In the genomic region with DNA sequence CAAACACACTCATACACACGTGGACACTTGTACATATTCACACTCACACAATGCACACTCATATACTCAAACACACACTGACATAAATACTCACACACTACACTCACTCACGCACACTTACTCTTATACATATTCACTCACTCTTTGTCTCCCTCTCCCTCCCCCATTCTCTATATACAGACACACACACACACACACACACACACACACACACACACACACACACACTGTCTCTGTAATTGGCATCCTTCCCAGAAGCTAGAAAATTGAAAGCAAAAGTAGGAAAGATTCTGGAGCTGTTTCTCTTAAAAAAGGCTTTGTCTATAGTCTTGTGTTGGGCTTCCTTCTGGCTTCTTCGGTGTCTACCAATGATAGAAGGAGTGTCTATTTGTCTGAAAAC, we compare ENCODE assay signal across 8 mouse cellular contexts. TPM values are rescaled to one million over a fixed set of nuclear protein-coding genes. Genes with fewer than 3 reads are reported as not detected.
DNase-seq lines count a peak whose midpoint lies in the region; ATAC-seq and TF ChIP-seq lines count a peak whose summit lies in the region.

No protein-coding gene starts in this region.

- 37% methylated on average over 3 of the region's 3 CpGs for WGBS in embryonic facial prominence, embryonic 14.5 days
- WGBS in cerebellum, adult 2 months: 53% methylated on average over 3 of the region's 3 CpGs

- H3K27me3 ChIP-seq in embryonic facial prominence, embryonic 14.5 days (replicated peaks; ENCODE audit: control insufficient read depth, insufficient read depth, low read length): no peaks in the 10 kb centered on the region
- H3K27me3 ChIP-seq in cerebellum, adult 2 months (ENCODE audit: control insufficient read depth, insufficient read depth, low read length): no peaks in the 10 kb centered on the region

- no peaks in the 10 kb centered on the region for H3K36me3 ChIP-seq in embryonic facial prominence, embryonic 14.5 days (ENCODE audit: control insufficient read depth, insufficient read depth, low read length)

- H3K9me3 ChIP-seq in embryonic facial prominence, embryonic 14.5 days (ENCODE audit: control insufficient read depth, low read length): no peaks in the 10 kb centered on the region

- peak; percentile 29 for DNase-seq in kidney, adult 9 months
- DNase-seq in kidney, adult 18-20 months: no peak
- DNase-seq in Muller cell, postnatal 12 days (ENCODE audit: inconsistent ontology term): peak; percentile 47
- peak; percentile 73 for DNase-seq in embryonic facial prominence, embryonic 14.5 days (ENCODE audit: low spot score)
- peak; percentile 22 for DNase-seq in kidney, postnatal 10 days
- DNase-seq in layer of hippocampus, adult 8-10 months (ENCODE audit: low spot score in 2 of 2): no peak
- no peak for DNase-seq in cerebellum, adult 2 months

- no peak for TF ChIP-seq POLR2A in cerebellum, adult 2 months (IDR thresholded peaks at IDR 0.05; ENCODE audit: borderline replicate concordance, insufficient read depth, low read length)

- peak overlapping the region; percentile 58 for H3K27ac ChIP-seq in embryonic facial prominence, embryonic 14.5 days (replicated peaks; ENCODE audit: low read depth, low read length)
- H3K27ac ChIP-seq in cerebellum, adult 2 months (ENCODE audit: insufficient read depth, low read length): no peak overlapping the region

- TF ChIP-seq CTCF in cerebellum, adult 2 months (IDR thresholded peaks at IDR 0.05; ENCODE audit: borderline replicate concordance, insufficient read depth, low read depth, low read length): no peak

- H3K4me1 ChIP-seq in embryonic facial prominence, embryonic 14.5 days (ENCODE audit: control insufficient read depth, insufficient read depth, low read length): peaks cover 28% of the 10 kb centered on the region
- no peaks in the 10 kb centered on the region for H3K4me1 ChIP-seq in cerebellum, adult 2 months (ENCODE audit: control insufficient read depth, insufficient read depth, low read length)

- no peak overlapping the region for H3K9ac ChIP-seq in embryonic facial prominence, embryonic 14.5 days (ENCODE audit: low read depth, low read length)

- no peak overlapping the region; the same call in 1 of the 2 replicates for H3K4me2 ChIP-seq in embryonic facial prominence, embryonic 14.5 days (ENCODE audit: low read depth, low read length)

- no peak for ATAC-seq in embryonic facial prominence, embryonic 14.5 days (ENCODE audit: low read depth)
- no peak for ATAC-seq in inflammation-experienced regulatory T-cells, adult 6 months

- no peak overlapping the region for H3K4me3 ChIP-seq in embryonic facial prominence, embryonic 14.5 days (ENCODE audit: low read depth, low read length)
- H3K4me3 ChIP-seq in cerebellum, adult 2 months (replicated peaks; ENCODE audit: insufficient read depth, low read depth, low read length): no peak overlapping the region

RNA-seq across cellular contexts. Expression of gene Efcab1, which starts 34.5 kb away (rescaled TPM):
- polyA plus RNA-seq in embryonic facial prominence, embryonic 14.5 days (2014; fragmentation: Nextera tagmentation; extraction: Ambion mirVana): 11.3 and 11.7 TPM in 2 replicates
- total RNA-seq in layer of hippocampus, adult 8-10 months (2022): 1 to 10 TPM; 4.3 to 7.0 (median 6.3) TPM
- not detected for polyA plus RNA-seq in inflammation-experienced regulatory T-cells, adult 6 months (2017; shearing (Covaris generic))
- polyA plus RNA-seq in cerebellum, adult 2 months (2012; rRNA removed): 1.9 and 2.3 TPM in 2 replicates

Comparison
In these comparisons a context has a peak if more than half of its experiments do, and no peak if none do; other contexts are left out.
1. DNase-seq: peak in kidney, adult 9 months (single experiment), Muller cell, postnatal 12 days (single experiment), embryonic facial prominence, embryonic 14.5 days (single experiment) and kidney, postnatal 10 days (single experiment); none in kidney, adult 18-20 months (single experiment), layer of hippocampus, adult 8-10 months (0 of 2) and cerebellum, adult 2 months (0 of 2).